Mouse (Mus musculus): ENCODE results near the gene Hspbp1. TPM values are rescaled to one million over a fixed set of nuclear protein-coding genes. Genes with fewer than 3 reads are reported as not detected.
A peak's percentile ranks its signal among the peaks of the same experiment; 100 is the strongest.

Gene Hspbp1
- polyA plus RNA-seq, 1 experiment from 2014 or later, result 76.6 TPM

DNA sequence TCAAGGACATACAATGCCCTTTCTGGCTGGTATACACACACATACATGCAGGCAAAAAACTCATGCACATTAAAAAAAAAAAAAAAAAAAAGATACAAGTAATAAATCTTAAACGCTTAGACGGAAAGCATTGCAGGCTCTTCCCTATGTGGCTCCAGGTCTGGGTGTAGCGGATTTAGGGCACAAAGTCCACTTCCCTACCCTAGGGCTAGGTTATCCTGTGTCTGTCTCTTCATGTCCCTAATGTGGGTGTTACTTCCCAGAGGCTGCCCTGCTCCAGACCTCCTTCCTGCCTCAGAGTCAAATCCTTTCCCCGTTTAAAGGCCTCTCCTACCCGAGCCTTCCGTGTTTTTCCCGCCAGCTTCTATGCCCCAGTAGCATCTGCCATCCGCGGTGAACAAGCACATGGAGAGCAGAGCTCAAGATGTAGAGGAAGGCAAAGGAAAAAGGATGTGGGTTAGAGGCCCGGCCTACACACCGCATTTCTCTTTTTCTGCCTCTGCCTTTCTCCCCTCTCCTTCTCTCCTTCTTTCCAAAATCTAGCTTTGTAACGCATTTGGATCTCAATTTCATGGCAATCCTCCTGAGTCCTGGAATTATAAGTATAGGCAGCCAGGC, 10.6 kb downstream of the Hspbp1 start:
- Histone ChIP-seq H3K9ac (ENCODE audit: low read length) (no peak overlapping the region), H3K9me3 (replicated peaks; ENCODE audit: control insufficient read depth, low read length) (no peaks in the 10 kb centered on the region), H3K27ac (ENCODE audit: low read length) (no peak overlapping the region), H3K4me3 (ENCODE audit: low read length) (no peak overlapping the region), H3K4me2 (ENCODE audit: low read depth, low read length) (no peak overlapping the region), H3K4me1 (ENCODE audit: control insufficient read depth, insufficient read depth, low read length) (no peaks in the 10 kb centered on the region), H3K36me3 (ENCODE audit: control insufficient read depth, insufficient read depth) (peaks cover 28% of the 10 kb centered on the region), H3K27me3 (ENCODE audit: control insufficient read depth, insufficient read depth, low read length) (no peaks in the 10 kb centered on the region)
- no peak for ATAC-seq (replicated peaks; ENCODE audit: extremely low read depth, insufficient read depth, low FRiP score)
- WGBS, result 89% methylated on average over 12 of the region's 12 CpGs

- Histone ChIP-seq H3K27ac (ENCODE audit: low read length) (peak overlapping the region; percentile 74), H3K36me3 (ENCODE audit: control insufficient read depth, insufficient read depth) (peaks cover 30% of the 10 kb centered on the region)
Measured at GRCm38 (mm10) chr7:4671956-4672355, 12.9 kb downstream of the Hspbp1 start.

DNA sequence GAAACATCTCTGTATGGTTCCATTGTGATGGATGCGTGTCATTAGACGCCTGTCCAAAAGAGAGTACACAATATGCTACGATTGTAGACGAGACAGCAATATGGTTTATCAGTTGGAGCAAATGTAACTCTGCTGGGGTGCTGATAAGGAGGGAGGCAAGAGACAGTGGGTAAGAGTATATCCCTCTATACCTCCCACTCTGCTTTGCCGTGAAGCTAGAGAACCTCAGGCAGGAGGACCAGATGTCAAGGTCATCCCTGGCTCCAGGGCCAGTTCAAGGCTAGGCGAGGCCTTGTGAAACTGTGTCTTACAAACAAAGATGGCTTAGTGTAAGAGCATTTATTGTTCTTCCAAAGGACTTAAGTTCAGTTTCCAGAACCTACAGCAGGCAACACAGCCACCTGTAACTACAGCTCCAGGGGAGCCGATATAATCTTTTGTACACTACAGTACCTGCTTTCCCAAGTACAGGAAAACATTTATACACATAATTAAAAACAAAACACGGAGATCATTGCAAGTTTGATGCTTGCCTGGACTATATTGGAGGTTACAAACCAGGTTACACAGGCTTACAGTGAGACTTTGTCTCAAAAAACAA, 14.1 kb downstream of the Hspbp1 start:
- Histone ChIP-seq H3K27ac (ENCODE audit: low read length) (no peak overlapping the region), H3K4me3 (ENCODE audit: low read length) (no peak overlapping the region), H3K27me3 (ENCODE audit: control insufficient read depth, insufficient read depth, low read length) (no peaks in the 10 kb centered on the region), H3K4me1 (ENCODE audit: control insufficient read depth, insufficient read depth, low read length) (no peaks in the 10 kb centered on the region), H3K4me2 (ENCODE audit: low read depth, low read length) (no peak overlapping the region), H3K9me3 (replicated peaks; ENCODE audit: control insufficient read depth, low read length) (no peaks in the 10 kb centered on the region), H3K36me3 (ENCODE audit: control insufficient read depth, insufficient read depth) (peaks cover 31% of the 10 kb centered on the region), H3K9ac (ENCODE audit: low read length) (no peak overlapping the region)
- 86% methylated on average over 8 of the region's 8 CpGs for WGBS
- no peak for ATAC-seq (replicated peaks; ENCODE audit: extremely low read depth, insufficient read depth, low FRiP score)

More at GRCm38 (mm10) chr7:4671956-4672355, 12.9 kb downstream of the Hspbp1 start:
- 58% methylated on average over 4 of the region's 4 CpGs for WGBS
- H3K9ac ChIP-seq (ENCODE audit: low read length), result no peak overlapping the region
- H3K9me3 ChIP-seq (replicated peaks; ENCODE audit: control insufficient read depth, low read length), result no peaks in the 10 kb centered on the region
- ATAC-seq (replicated peaks; ENCODE audit: extremely low read depth, insufficient read depth, low FRiP score), result peak; percentile 80
- H3K27me3 ChIP-seq (ENCODE audit: control insufficient read depth, insufficient read depth, low read length), result no peaks in the 10 kb centered on the region
- H3K4me1 ChIP-seq (ENCODE audit: control insufficient read depth, insufficient read depth, low read length), result no peaks in the 10 kb centered on the region
- H3K4me2 ChIP-seq (ENCODE audit: low read depth, low read length), result no peak overlapping the region
- H3K4me3 ChIP-seq (ENCODE audit: low read length), result no peak overlapping the region

- H3K4me1 ChIP-seq (ENCODE audit: control insufficient read depth, insufficient read depth, low read length), result no peaks in the 10 kb centered on the region
- H3K9me3 ChIP-seq (replicated peaks; ENCODE audit: control insufficient read depth, low read length), result no peaks in the 10 kb centered on the region
- H3K36me3 ChIP-seq (ENCODE audit: control insufficient read depth, insufficient read depth), result peaks cover 28% of the 10 kb centered on the region
- 95% methylated on average over 9 of the region's 9 CpGs for WGBS
- H3K27me3 ChIP-seq (ENCODE audit: control insufficient read depth, insufficient read depth, low read length), result no peaks in the 10 kb centered on the region
- no peak overlapping the region for H3K4me3 ChIP-seq (ENCODE audit: low read length)
- no peak for ATAC-seq (replicated peaks; ENCODE audit: extremely low read depth, insufficient read depth, low FRiP score)
- no peak overlapping the region for H3K4me2 ChIP-seq (ENCODE audit: low read depth, low read length)
- H3K27ac ChIP-seq (ENCODE audit: low read length), result no peak overlapping the region
- H3K9ac ChIP-seq (ENCODE audit: low read length), result no peak overlapping the region
Measured at GRCm38 (mm10) chr7:4669156-4669555, 15.7 kb downstream of the Hspbp1 start.

DNA sequence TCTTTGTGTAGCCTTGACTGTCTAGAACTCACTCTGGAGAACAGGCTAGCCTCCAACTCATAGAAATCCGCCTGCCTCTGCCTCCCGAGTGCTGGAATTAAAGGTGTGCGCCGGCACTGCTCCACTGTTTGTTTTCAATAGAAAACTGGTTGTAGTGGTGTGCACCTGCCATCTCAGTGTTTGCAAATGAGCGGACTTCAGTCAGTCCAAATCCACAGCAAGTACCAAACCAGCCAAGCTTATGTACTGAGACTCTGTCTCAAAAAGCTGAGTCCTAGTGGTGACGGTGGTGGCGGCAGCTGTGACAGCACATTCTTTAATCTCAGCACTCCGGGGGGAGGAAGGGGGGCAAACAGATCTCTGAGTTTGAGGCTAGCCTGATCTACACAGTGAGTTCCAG, 16.4 kb downstream of the Hspbp1 start:
- ATAC-seq (replicated peaks; ENCODE audit: extremely low read depth, insufficient read depth, low FRiP score), result no peak
- H3K4me2 ChIP-seq (ENCODE audit: low read depth, low read length), result no peak overlapping the region
- no peak overlapping the region for H3K4me3 ChIP-seq (ENCODE audit: low read length)
- peaks cover 28% of the 10 kb centered on the region for H3K36me3 ChIP-seq (ENCODE audit: control insufficient read depth, insufficient read depth)
- H3K9me3 ChIP-seq (replicated peaks; ENCODE audit: control insufficient read depth, low read length), result no peaks in the 10 kb centered on the region
- H3K27ac ChIP-seq (ENCODE audit: low read length), result no peak overlapping the region
- H3K27me3 ChIP-seq (ENCODE audit: control insufficient read depth, insufficient read depth, low read length), result no peaks in the 10 kb centered on the region
- no peaks in the 10 kb centered on the region for H3K4me1 ChIP-seq (ENCODE audit: control insufficient read depth, insufficient read depth, low read length)
- no peak overlapping the region for H3K9ac ChIP-seq (ENCODE audit: low read length)
- 90% methylated on average over 8 of the region's 8 CpGs for WGBS

DNA sequence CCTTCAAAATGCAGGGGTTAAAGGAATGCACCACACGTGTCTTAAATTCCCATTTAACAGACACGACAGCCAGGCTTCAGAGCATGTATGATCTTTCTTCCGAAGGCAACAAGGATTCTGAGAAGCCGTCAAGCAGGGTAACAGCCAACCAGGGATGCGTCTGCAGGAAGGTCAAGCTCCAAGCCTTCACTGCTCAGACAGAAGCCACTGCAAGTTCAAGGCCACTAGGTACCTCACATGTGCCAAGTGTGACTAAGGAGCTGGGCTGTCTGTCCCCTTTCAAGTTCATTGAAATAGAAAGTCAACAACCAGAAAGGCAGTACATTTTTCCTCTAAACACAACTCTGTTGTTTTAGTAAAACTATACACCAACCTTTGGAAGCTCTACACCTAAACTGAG, 18.0 kb downstream of the Hspbp1 start:
- ATAC-seq (replicated peaks; ENCODE audit: extremely low read depth, insufficient read depth, low FRiP score), result no peak
- Histone ChIP-seq H3K9ac (ENCODE audit: low read length) (no peak overlapping the region), H3K27me3 (ENCODE audit: control insufficient read depth, insufficient read depth, low read length) (no peaks in the 10 kb centered on the region), H3K4me1 (ENCODE audit: control insufficient read depth, insufficient read depth, low read length) (no peaks in the 10 kb centered on the region), H3K36me3 (ENCODE audit: control insufficient read depth, insufficient read depth) (peaks cover 33% of the 10 kb centered on the region), H3K9me3 (replicated peaks; ENCODE audit: control insufficient read depth, low read length) (no peaks in the 10 kb centered on the region), H3K4me2 (ENCODE audit: low read depth, low read length) (no peak overlapping the region), H3K4me3 (ENCODE audit: low read length) (no peak overlapping the region), H3K27ac (ENCODE audit: low read length) (no peak overlapping the region)
- 96% methylated on average over 5 of the region's 5 CpGs for WGBS

DNA sequence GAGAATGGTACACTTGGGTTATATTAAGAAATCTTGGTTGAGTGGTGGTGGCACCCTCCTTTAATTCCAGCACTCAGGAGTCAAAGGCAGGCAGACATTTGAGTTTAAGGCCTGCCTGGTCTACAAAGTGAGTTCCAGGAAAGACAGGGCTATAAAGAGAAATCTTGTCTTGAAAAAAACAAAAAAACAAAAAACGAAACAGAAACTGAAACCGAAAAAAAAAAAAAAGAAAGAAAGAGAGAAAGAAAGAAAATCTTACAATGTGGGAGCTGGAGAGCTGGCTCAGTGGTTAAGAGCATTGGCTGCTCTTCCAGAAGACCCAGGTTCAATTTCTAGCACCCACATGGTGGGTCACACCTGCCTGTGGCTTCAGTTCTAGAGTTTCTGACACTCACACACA, 21.1 kb downstream of the Hspbp1 start:
- no peak overlapping the region for H3K4me3 ChIP-seq (ENCODE audit: low read length)
- 71% methylated on average over 2 of the region's 2 CpGs for WGBS
- H3K27ac ChIP-seq (ENCODE audit: low read length), result no peak overlapping the region
- peaks cover 6% of the 10 kb centered on the region for H3K4me1 ChIP-seq (ENCODE audit: control insufficient read depth, insufficient read depth, low read length)
- H3K9me3 ChIP-seq (replicated peaks; ENCODE audit: control insufficient read depth, low read length), result no peaks in the 10 kb centered on the region
- ATAC-seq (replicated peaks; ENCODE audit: extremely low read depth, insufficient read depth, low FRiP score), result no peak
- H3K36me3 ChIP-seq (ENCODE audit: control insufficient read depth, insufficient read depth), result peaks cover 23% of the 10 kb centered on the region
- no peak overlapping the region for H3K4me2 ChIP-seq (ENCODE audit: low read depth, low read length)
- H3K27me3 ChIP-seq (ENCODE audit: control insufficient read depth, insufficient read depth, low read length), result no peaks in the 10 kb centered on the region
- H3K9ac ChIP-seq (ENCODE audit: low read length), result no peak overlapping the region

GRCm38 (mm10) chr7:4663179-4663578, 21.7 kb downstream of the Hspbp1 start:
- 72% methylated on average over 8 of the region's 8 CpGs for WGBS
- H3K9me3 ChIP-seq (replicated peaks; ENCODE audit: control insufficient read depth, low read length), result no peaks in the 10 kb centered on the region
- H3K9ac ChIP-seq (ENCODE audit: low read length), result no peak overlapping the region
- no peak for ATAC-seq (replicated peaks; ENCODE audit: extremely low read depth, insufficient read depth, low FRiP score)
- H3K4me1 ChIP-seq (ENCODE audit: control insufficient read depth, insufficient read depth, low read length), result peaks cover 6% of the 10 kb centered on the region
- no peak overlapping the region for H3K27ac ChIP-seq (ENCODE audit: low read length)
- H3K4me3 ChIP-seq (ENCODE audit: low read length), result no peak overlapping the region
- no peaks in the 10 kb centered on the region for H3K27me3 ChIP-seq (ENCODE audit: control insufficient read depth, insufficient read depth, low read length)
- peaks cover 20% of the 10 kb centered on the region for H3K36me3 ChIP-seq (ENCODE audit: control insufficient read depth, insufficient read depth)
- H3K4me2 ChIP-seq (ENCODE audit: low read depth, low read length), result no peak overlapping the region

DNA sequence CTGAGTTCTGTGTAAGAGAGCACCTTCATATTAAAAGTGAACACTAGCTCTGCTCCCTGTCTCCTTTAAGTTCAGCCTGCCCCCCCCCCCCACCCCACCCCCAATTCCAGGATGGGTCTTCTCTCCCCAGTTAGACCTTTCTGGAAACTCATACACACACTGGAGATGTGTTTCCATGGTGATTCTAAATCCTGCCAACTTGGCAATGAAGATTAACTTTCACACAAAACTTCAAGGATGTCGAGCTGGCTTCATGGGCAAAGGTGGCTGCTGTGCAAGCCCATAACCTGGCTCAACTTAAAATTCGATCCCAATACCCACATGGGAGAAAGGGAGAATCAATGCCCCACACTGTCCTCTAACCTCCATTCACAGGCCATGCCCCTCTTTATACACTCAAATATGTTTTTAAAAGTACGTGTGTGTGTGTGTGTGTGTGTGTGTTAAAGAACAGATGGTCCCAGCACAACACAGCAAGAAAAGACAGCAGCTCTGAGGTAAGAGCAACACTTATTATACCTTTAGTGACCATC, 24.9 kb downstream of the Hspbp1 start:
- Histone ChIP-seq H3K4me3 (ENCODE audit: low read length) (peak overlapping the region; percentile 95), H3K36me3 (ENCODE audit: control insufficient read depth, insufficient read depth) (peaks cover 8% of the 10 kb centered on the region; the same call in 1 of the 2 replicates), H3K4me2 (ENCODE audit: low read depth, low read length) (peak overlapping the region; percentile 73), H3K27me3 (ENCODE audit: control insufficient read depth, insufficient read depth, low read length) (no peaks in the 10 kb centered on the region), H3K9me3 (replicated peaks; ENCODE audit: control insufficient read depth, low read length) (no peaks in the 10 kb centered on the region), H3K4me1 (ENCODE audit: control insufficient read depth, insufficient read depth, low read length) (peaks cover 35% of the 10 kb centered on the region), H3K9ac (ENCODE audit: low read length) (peak overlapping the region; percentile 99), H3K27ac (ENCODE audit: low read length) (peak overlapping the region; percentile 92)
- ATAC-seq (replicated peaks; ENCODE audit: extremely low read depth, insufficient read depth, low FRiP score), result no peak
- WGBS, result 57% methylated on average over 3 of the region's 3 CpGs
